Mouse (Mus musculus) ovary, postnatal 14 days (tissue): ENCODE measurements around the gene Ces4a.
"Not testable (repeated sequence)": the region's sequence is repeated elsewhere in the genome, so short reads cannot be mapped to it uniquely, and the experiment has no call there.

Source experiments
- DNase-seq: peaks from one replicate; pipeline ENCODE4 v3.0.0; 2022; ENCODE audit warnings: low spot score

The Ces4a gene

DNA sequence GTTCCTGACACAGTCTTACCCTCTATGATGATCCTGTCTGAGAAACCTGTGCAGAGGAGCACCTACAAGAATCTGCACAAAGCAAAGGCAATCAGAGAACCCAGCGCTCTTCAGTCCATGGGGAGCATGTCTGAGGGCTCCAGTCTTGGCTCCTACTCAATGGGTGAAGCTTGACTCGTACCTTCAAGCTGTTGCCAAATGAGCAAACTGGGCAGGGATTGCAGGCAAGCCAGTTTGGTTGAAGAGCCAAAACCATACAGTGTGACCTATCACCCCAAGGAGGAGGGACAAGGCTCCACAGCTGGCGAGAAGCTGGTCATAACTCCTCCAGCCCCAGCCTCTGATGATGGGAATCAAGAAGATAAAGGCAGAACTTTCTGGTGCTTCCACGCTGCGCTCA lies at the start of gene Ces4a:
Ces4a (plus strand) TSS at position 292 of the 400 bp plus-strand sequence.
- no peak for DNase-seq

DNA sequence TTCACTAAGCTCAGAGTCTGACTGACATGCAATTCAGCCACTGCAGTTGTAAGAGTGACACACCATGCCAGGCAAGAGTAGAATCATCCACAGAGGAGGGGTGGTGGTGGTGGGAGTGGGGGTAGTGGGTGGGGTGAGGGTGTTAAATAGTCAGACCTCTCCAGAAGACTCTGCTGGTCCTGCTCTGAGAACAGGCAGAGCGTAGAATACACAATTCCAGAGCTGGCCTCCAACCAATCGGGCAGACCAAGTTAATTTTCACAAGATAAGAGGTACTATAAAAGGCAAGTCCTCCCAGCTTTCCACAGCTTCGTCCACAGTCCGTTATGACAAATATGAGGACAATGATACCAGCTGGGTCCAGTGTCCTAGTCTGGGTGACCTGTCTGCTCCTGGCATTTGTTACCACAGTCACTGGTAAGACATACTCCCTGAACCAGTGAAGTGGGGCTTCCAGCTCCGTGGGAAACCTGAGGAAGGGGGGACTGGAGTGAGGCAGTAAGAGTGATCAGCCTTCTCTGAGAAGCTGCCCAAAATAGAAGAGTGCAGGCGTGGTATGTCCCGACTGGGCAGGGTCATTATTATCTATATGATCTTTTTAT lies 48.0 kb upstream of the Ces4a start, which contains the start of gene Ces3b:
Ces3b (plus strand) TSS at position 305 of the 602 bp plus-strand sequence.
- DNase-seq: no peak

DNA sequence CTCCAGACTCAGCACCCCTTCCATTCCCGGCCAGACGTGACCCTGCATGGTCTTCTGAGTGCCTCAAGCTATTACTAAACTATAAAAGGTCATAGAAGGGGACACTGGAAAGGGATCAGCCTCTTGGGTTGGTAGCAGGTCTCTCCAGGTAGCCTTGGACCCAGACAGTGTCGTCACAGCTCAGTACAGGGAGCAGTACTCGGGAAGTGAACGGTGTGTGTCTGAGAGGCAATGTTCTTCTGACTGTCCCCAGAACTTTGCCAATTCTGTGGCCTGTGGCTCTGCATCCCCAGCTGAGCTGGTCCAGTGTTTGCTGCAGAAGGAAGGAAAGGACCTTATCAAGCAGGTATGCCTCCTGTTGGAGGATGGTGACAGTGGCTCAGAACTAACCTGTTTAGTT lies 43.4 kb upstream of the Ces4a start:
- not testable (repeated sequence) for DNase-seq

- DNase-seq: no peak
Measured at GRCm38 (mm10) chr8:105088581-105088980, 43.0 kb upstream of the Ces4a start.

DNA sequence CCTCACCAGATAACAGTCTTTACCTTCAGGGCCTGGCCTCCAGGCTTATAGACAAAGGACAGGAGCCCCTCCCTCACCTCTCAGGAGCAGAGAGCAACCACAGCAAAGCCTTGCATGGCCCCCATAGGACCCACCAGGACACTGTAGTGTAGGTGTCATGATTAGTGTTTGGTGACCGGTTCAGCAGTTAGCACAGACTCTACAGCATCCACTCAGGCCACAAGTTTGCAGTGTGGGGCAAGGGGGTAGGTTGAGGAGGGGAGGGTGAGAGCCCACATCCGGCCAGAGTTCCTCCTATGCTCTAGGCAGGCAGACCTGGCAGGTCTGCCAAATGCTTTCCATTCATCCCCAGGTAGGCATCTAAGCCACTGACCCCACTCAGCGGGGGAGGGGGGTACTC lies 37.6 kb upstream of the Ces4a start:
- no peak for DNase-seq

DNA sequence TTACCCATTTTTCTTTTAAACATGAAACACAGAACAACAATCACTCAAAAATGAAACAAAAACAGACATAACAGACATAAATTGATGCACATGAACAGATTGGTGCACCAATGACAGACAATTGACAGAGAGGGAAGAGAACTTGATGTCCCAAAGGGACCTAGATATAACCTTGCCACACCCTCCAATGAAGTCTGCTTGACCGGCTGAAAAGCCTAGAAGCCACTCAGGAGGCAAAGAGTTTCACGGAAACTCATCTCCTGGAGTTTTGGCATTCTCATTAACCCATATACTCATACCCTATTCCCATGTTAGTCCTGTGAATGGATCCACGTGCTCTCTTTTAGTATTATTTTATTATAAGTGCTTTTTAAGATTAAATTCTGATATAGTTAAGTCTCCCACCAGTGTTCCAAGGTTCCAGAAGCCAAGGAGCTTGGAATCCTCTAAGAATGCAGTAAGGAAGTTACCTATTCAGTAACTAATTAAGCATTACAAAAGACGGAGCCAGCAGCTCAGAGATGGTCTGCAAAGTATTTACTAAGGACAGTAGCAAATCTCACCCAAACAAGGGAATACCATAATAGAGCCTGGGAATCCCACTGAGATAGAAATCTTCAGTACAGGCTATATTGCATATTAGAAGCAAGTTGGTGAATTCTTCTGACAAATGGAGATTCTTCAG lies 29.4 kb upstream of the Ces4a start:
- DNase-seq: not testable (repeated sequence)

- DNase-seq: not testable (repeated sequence)
Measured at GRCm38 (mm10) chr8:105103701-105104100, 27.9 kb upstream of the Ces4a start.

DNA sequence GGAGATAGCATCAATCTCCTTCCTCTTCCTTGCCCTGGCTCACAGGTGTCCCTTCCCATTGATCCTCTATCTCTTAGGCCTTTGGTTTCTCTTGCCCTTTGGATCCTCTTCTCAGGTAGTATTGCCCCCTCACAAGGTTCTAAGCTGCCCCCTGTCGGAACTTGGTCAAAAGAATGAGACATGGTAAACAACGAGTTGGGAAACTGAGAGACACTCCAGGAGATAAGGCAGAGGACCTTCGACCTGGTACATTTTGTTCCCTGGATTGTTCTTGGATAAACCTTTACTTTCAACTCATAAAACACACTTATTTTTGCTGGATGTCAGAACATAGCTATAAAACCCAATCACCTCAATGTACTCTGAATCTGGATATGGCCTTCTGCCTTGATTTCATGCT lies 27.4 kb upstream of the Ces4a start:
- no peak for DNase-seq

GRCm38 (mm10) chr8:105129864-105130263 lies 1.7 kb upstream of the Ces4a start:
- no peak for DNase-seq

DNA sequence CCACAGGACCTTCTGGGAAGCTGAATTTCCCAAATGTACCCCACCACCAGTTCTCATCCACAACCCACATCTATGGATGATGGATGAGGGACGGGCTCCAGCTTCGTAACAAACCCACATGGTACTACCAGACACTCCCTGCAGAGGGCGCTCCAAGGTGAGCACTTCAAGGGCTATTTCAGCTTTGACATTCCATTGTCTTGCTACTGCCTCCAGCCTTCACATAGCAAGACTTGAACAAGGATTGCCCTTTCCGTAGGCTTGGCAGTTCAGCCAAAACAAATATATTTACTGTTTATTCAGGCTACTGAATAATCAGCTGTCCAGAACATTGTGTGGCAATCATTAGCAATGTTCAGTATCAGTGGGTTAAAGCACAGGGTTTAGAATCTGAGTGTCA lies 6.8 kb downstream of the Ces4a start:
- DNase-seq: peak; percentile 72

DNA sequence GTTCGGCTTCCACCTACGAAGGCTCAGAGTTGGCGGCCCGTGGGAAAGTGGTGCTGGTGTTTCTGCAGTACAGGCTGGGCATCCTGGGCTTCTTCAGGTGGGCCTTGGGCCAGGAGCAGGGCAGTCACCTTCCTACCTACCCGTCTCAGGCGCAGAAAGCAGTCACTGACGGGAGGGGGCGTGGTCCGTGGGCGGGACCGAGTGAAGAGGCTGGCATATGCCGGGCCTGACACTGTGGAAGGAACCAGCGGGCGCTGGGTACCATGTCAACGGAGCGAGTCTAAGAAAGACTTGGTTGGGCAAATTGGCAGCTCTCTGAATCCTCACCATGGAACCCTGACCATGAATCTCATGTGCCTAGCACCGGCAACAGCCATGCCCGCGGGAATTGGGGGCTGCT lies 10.8 kb downstream of the Ces4a start:
- DNase-seq: no peak

GRCm38 (mm10) chr8:105151654-105152053 lies 20.1 kb downstream of the Ces4a start:
- DNase-seq: no peak

GRCm38 (mm10) chr8:105152623-105153398 lies 21.2 kb downstream of the Ces4a start:
- peak; percentile 73 for DNase-seq

GRCm38 (mm10) chr8:105154316-105154715 lies 22.7 kb downstream of the Ces4a start:
- no peak for DNase-seq

- no peak for DNase-seq
Measured at GRCm38 (mm10) chr8:105155091-105155745, 23.6 kb downstream of the Ces4a start.

DNA sequence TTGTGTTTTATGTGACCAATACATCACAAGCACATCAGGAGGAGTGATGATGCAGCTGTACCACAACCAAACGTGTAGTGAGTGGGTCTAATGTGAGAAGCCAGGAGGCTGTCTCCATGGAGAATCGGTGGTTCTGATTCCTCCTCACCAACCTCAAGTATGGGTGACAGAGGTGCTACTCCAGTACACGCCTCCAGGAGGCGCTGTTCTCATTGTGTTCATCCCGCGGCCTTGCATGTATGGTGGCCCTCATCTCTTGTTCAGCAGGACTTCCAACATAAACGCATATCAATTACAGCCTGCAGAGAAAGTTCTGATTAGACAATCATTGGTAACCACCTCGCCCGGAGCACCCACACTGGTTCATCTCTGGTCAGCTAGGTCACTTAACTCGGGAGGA lies 26.0 kb downstream of the Ces4a start:
- DNase-seq: no peak

DNA sequence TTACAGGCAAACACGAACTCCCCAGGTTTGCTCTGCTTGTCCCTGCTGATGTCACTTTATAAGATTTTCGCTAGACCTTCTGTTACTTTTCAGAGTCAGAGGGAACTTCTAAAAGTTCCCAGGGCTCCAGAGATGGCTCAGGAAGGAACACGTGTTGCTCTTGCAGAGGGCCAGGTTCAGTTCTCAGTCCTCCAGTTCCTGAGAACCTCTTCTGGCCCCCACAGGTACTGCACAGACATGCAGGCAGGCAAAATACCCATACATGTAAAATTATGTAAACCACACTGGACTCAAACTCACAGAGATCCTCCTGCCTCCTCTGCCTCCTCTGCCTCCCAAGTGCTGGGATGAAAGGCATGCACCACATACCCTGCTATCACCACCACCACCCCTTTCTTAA lies 26.5 kb downstream of the Ces4a start:
- no peak for DNase-seq

DNA sequence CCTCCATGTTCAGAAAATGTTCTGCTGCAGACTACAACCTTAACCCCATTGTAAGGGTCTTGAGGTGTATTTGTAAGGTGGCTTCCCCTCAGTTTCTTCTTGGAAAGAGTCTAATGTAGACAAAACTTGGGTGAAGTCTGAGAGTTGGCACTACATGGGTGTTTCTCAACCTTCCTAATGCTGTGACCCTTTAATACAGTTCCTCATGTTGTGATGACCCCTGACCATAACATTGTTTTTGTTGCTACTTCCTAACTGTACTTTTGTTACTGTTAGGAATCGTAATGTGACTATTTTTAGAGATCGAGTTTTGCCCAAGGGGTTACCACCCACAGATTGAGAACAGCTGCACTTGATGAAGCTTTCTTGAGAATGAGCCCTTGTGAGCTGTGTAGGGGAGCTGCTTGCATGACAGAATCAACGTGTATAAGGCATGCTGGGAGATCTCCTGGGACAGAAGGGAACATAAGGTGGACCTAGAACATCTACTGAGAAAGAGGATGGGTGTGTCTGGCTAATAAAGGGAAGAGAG lies 29.6 kb downstream of the Ces4a start:
- no peak for DNase-seq

DNA sequence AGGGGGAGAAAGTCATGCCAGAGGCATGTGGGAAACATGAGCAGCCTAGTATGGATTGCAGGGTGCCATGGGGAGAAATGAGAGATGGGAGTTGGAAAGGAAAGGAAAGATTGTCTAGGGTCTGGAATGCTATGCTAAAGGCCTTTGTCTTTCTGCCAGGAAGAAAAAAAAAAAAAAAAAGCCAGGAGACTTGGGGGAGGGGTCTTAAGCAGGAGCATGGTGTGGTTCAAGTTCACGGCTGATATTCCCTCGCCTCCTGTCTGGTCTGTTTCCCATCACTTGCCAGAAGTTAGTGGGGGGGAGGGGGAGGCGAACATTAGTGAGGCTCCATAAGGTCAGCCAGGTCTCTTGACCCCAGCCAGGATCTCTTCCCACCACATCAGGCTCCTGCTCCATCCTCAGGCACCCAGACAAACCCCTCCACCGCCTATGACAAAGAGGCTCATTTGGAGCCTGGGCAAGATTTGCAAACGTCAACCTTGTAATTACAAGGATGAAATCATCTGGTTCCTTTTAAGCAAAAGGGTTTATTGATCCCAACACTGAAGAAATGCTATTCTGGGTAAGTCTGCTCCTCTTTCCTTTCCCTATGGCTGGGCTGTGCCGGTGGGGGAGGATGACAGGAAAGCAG lies 32.8 kb downstream of the Ces4a start:
- DNase-seq: no peak

- no peak for DNase-seq
Measured at GRCm38 (mm10) chr8:105165191-105165590, 33.6 kb downstream of the Ces4a start.

DNA sequence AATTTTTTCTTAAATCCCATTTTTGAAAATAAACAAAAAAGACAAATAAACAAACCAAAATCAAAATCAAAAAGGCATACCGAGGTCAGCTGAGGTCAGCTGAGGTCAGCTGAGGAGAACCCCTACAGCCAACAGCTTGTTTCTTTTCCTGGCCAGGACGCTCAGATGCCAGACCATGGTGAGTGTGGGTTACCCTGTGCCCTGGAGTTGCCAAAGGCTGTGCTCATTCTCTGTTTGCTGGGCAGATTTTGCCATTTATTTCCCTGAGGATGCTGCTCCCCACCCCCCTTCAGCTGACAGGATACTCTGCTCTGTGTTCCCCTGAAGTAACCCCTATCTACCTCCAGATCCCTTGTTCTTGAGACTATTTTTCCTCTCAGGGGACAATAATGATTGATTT lies 35.5 kb downstream of the Ces4a start:
- DNase-seq: no peak

DNA sequence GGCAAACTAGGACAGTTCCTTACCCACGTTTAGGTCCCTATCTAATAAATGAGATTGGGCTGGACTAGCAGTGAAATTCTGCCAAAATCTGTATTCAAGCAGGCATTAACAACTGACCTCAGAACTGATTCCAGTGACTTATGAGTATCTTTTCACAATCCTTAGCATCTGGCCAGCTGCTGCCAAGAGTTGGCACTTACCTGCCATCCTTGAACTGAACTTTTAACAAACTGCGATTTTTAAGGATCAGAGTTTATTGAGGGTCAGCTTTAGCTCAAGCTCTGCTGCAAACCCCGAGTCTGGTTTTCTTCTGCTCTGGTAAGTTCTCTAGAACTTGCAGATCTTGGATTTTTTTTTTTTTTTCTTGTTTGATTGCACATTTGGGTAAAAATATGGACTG lies 38.0 kb downstream of the Ces4a start:
- DNase-seq: no peak
